Mouse (Mus musculus): ENCODE data around the gene Gm49405. TPM values are rescaled to one million over a fixed set of nuclear protein-coding genes. Genes with fewer than 3 reads are reported as not detected.
A peak's percentile ranks its signal among the peaks of the same experiment; 100 is the strongest.
"Not testable (repeated sequence)": the region's sequence is repeated elsewhere in the genome, so short reads cannot be mapped to it uniquely, and the experiment has no call there.

Gm49405 gene
- polyA plus RNA-seq, 1 experiment: 1.3 TPM

- H3K4me1 ChIP-seq (ENCODE audit: control insufficient read depth, insufficient read depth, low read length): no peaks in the 10 kb centered on the region
- TF ChIP-seq CTCF (IDR thresholded peaks at IDR 0.05; ENCODE audit: low read depth, low read length) (no peak), POLR2A (IDR thresholded peaks at IDR 0.05; ENCODE audit: borderline replicate concordance, low read depth, low read length) (no peak)
- H3K4me3 ChIP-seq (ENCODE audit: insufficient read depth, low read length): no peak overlapping the region
- no peak overlapping the region for H3K27ac ChIP-seq (ENCODE audit: insufficient read depth, low read depth, low read length)
These were observed 27.1 kb downstream of the Gm49405 start for GRCm38 (mm10) chr19:4027576-4027975.

GRCm38 (mm10) chr19:4032668-4033067, 32.2 kb downstream of the Gm49405 start:
- Histone ChIP-seq H3K27ac (ENCODE audit: insufficient read depth, low read depth, low read length) (no peak overlapping the region), H3K4me1 (ENCODE audit: control insufficient read depth, insufficient read depth, low read length) (peaks cover 6% of the 10 kb centered on the region; the same call in 1 of the 2 replicates)
- no peak for TF ChIP-seq CTCF (IDR thresholded peaks at IDR 0.05; ENCODE audit: low read depth, low read length)

GRCm38 (mm10) chr19:4033298-4033697, 32.9 kb downstream of the Gm49405 start:
- H3K4me3 ChIP-seq (ENCODE audit: insufficient read depth, low read length): no peak overlapping the region
- TF ChIP-seq POLR2A (IDR thresholded peaks at IDR 0.05; ENCODE audit: borderline replicate concordance, low read depth, low read length): no peak
- no peak for TF ChIP-seq CTCF (IDR thresholded peaks at IDR 0.05; ENCODE audit: low read depth, low read length)
- H3K4me1 ChIP-seq (ENCODE audit: control insufficient read depth, insufficient read depth, low read length): peaks cover 9% of the 10 kb centered on the region
- no peak overlapping the region for H3K27ac ChIP-seq (ENCODE audit: insufficient read depth, low read depth, low read length)

More at GRCm38 (mm10) chr19:4032668-4033067, 32.2 kb downstream of the Gm49405 start:
- H3K4me3 ChIP-seq (ENCODE audit: insufficient read depth, low read length): no peak overlapping the region

- Histone ChIP-seq H3K27ac (ENCODE audit: insufficient read depth, low read depth, low read length) (no peak overlapping the region), H3K4me3 (ENCODE audit: insufficient read depth, low read length) (no peak overlapping the region), H3K4me1 (ENCODE audit: control insufficient read depth, insufficient read depth, low read length) (peaks cover 9% of the 10 kb centered on the region)
- TF ChIP-seq POLR2A (IDR thresholded peaks at IDR 0.05; ENCODE audit: borderline replicate concordance, low read depth, low read length) (no peak), CTCF (IDR thresholded peaks at IDR 0.05; ENCODE audit: low read depth, low read length) (no peak)
These were observed 33.3 kb downstream of the Gm49405 start for GRCm38 (mm10) chr19:4033742-4034141.

- H3K27ac ChIP-seq (ENCODE audit: insufficient read depth, low read depth, low read length): no peak overlapping the region
- H3K4me1 ChIP-seq (ENCODE audit: control insufficient read depth, insufficient read depth, low read length): peaks cover 9% of the 10 kb centered on the region
- TF ChIP-seq CTCF (IDR thresholded peaks at IDR 0.05; ENCODE audit: low read depth, low read length) (no peak), POLR2A (IDR thresholded peaks at IDR 0.05; ENCODE audit: borderline replicate concordance, low read depth, low read length) (no peak)
- H3K4me3 ChIP-seq (ENCODE audit: insufficient read depth, low read length): no peak overlapping the region; the same call in 1 of the 2 replicates
These were observed 36.1 kb downstream of the Gm49405 start for GRCm38 (mm10) chr19:4036327-4037045.

GRCm38 (mm10) chr19:4037154-4037787, 36.8 kb downstream of the Gm49405 start:
- peak overlapping the region; percentile 83 for H3K4me3 ChIP-seq (ENCODE audit: insufficient read depth, low read length)
- H3K27ac ChIP-seq (ENCODE audit: insufficient read depth, low read depth, low read length); H3K4me1 ChIP-seq (ENCODE audit: control insufficient read depth, insufficient read depth, low read length): not testable (repeated sequence)

GRCm38 (mm10) chr19:4037788-4038232, 37.4 kb downstream of the Gm49405 start, which contains the start of gene Gstp1:
TSS of gene Gstp1 (minus strand) at chr19:4037985.
- H3K4me1 ChIP-seq (ENCODE audit: control insufficient read depth, insufficient read depth, low read length): peaks cover 9% of the 10 kb centered on the region
- H3K27ac ChIP-seq (ENCODE audit: insufficient read depth, low read depth, low read length): no peak within 1 kb of the TSS
- H3K4me3 ChIP-seq (ENCODE audit: insufficient read depth, low read length): peak within 1 kb of the TSS; percentile 83
- no peak for TF ChIP-seq CTCF (IDR thresholded peaks at IDR 0.05; ENCODE audit: low read depth, low read length)
- TF ChIP-seq POLR2A (IDR thresholded peaks at IDR 0.05; ENCODE audit: borderline replicate concordance, low read depth, low read length): no peak

- not testable (repeated sequence) for H3K4me3 ChIP-seq (ENCODE audit: insufficient read depth, low read length); H3K27ac ChIP-seq (ENCODE audit: insufficient read depth, low read depth, low read length)
- H3K4me1 ChIP-seq (ENCODE audit: control insufficient read depth, insufficient read depth, low read length): peaks cover 11% of the 10 kb centered on the region
These were observed 40.5 kb downstream of the Gm49405 start for GRCm38 (mm10) chr19:4040941-4041340.

GRCm38 (mm10) chr19:4041500-4041899, 41.1 kb downstream of the Gm49405 start:
- H3K27ac ChIP-seq (ENCODE audit: insufficient read depth, low read depth, low read length); H3K4me3 ChIP-seq (ENCODE audit: insufficient read depth, low read length): not testable (repeated sequence)
- H3K4me1 ChIP-seq (ENCODE audit: control insufficient read depth, insufficient read depth, low read length): peaks cover 13% of the 10 kb centered on the region

- no peak overlapping the region for H3K27ac ChIP-seq (ENCODE audit: insufficient read depth, low read depth, low read length)
- H3K4me1 ChIP-seq (ENCODE audit: control insufficient read depth, insufficient read depth, low read length): peaks cover 10% of the 10 kb centered on the region; the same call in 1 of the 2 replicates
- TF ChIP-seq CTCF (IDR thresholded peaks at IDR 0.05; ENCODE audit: low read depth, low read length): no peak
- no peak for TF ChIP-seq POLR2A (IDR thresholded peaks at IDR 0.05; ENCODE audit: borderline replicate concordance, low read depth, low read length)
- H3K4me3 ChIP-seq (ENCODE audit: insufficient read depth, low read length): no peak overlapping the region
These were observed 41.7 kb downstream of the Gm49405 start for GRCm38 (mm10) chr19:4042124-4042523.

GRCm38 (mm10) chr19:4044109-4044508, 43.7 kb downstream of the Gm49405 start:
- H3K4me1 ChIP-seq (ENCODE audit: control insufficient read depth, insufficient read depth, low read length); H3K27ac ChIP-seq (ENCODE audit: insufficient read depth, low read depth, low read length); H3K4me3 ChIP-seq (ENCODE audit: insufficient read depth, low read length): not testable (repeated sequence)

All from bone marrow macrophage, adult 2 months (primary cell).